17 mouse cellular contexts compared by ENCODE assay signal in genomic region chr5:35479521-35479920, GRCm38 (mm10). TPM values are rescaled to one million over a fixed set of nuclear protein-coding genes. Genes with fewer than 3 reads are reported as not detected.
A peak's percentile ranks its signal among the peaks of the same experiment; 100 is the strongest.
DNase-seq lines count a peak whose midpoint lies in the region; ATAC-seq lines count a peak whose summit lies in the region.
"Had no signal": no experiment of that assay in that cellular context is flagged by ENCODE, and none has a peak within 500 bp of the region (broad histone marks: within the 10 kb centered on the region; RNA-seq: fewer than 3 reads in every experiment).

No protein-coding gene starts in this region.

- ATAC-seq in hindbrain, embryonic 16.5 days = no peak
- no peak for ATAC-seq in neural tube, embryonic 11.5 days (ENCODE audit: insufficient read depth, low FRiP score, low TSS enrichment)
- ATAC-seq in forebrain, embryonic 16.5 days = peak; percentile 63; the same call in 1 of the 2 replicates
- ATAC-seq in liver, embryonic 11.5 days (replicated peaks; ENCODE audit: low FRiP score) = no peak
- ATAC-seq: intestine, embryonic 15.5 days had no signal

- no peak overlapping the region for H3K9ac ChIP-seq in hindbrain, embryonic 16.5 days (ENCODE audit: low read depth, low read length)
- no peak overlapping the region for H3K9ac ChIP-seq in neural tube, embryonic 11.5 days (ENCODE audit: low read length)
- no peak overlapping the region for H3K9ac ChIP-seq in forebrain, embryonic 16.5 days (replicated peaks; ENCODE audit: low read depth, low read length)
- H3K9ac ChIP-seq in liver, embryonic 11.5 days (ENCODE audit: low read depth, low read length) = no peak overlapping the region
- H3K9ac ChIP-seq: intestine, embryonic 15.5 days; liver, embryonic 13.5 days had no signal

- H3K4me2 ChIP-seq in hindbrain, embryonic 16.5 days (ENCODE audit: low read length) = no peak overlapping the region
- H3K4me2 ChIP-seq in neural tube, embryonic 11.5 days (ENCODE audit: low read depth) = no peak overlapping the region
- H3K4me2 ChIP-seq in forebrain, embryonic 16.5 days (ENCODE audit: low read length) = no peak overlapping the region
- H3K4me2 ChIP-seq in liver, embryonic 11.5 days = no peak overlapping the region
- H3K4me2 ChIP-seq: intestine, embryonic 15.5 days; liver, embryonic 13.5 days; midbrain, embryonic 11.5 days had no signal

- H3K4me3 ChIP-seq in hindbrain, embryonic 10.5 days = no peak overlapping the region
- H3K4me3 ChIP-seq in hindbrain, embryonic 16.5 days (ENCODE audit: low read length) = no peak overlapping the region
- no peak overlapping the region for H3K4me3 ChIP-seq in neural tube, embryonic 11.5 days (ENCODE audit: low read depth, low read length)
- H3K4me3 ChIP-seq in forebrain, embryonic 16.5 days (replicated peaks; ENCODE audit: low read length) = no peak overlapping the region
- no peak overlapping the region for H3K4me3 ChIP-seq in liver, embryonic 11.5 days (ENCODE audit: low read depth, low read length)
- H3K4me3 ChIP-seq: erythroblast, embryonic 14.5 days; intestine, embryonic 15.5 days; liver, embryonic 13.5 days; myocyte had no signal

- 37% methylated on average over 4 of the region's 4 CpGs for WGBS in hindbrain, embryonic 10.5 days
- WGBS in hindbrain, embryonic 16.5 days = 37% methylated on average over 4 of the region's 4 CpGs
- WGBS in neural tube, embryonic 11.5 days = 36% methylated on average over 4 of the region's 4 CpGs
- WGBS in forebrain, embryonic 16.5 days = 35% methylated on average over 4 of the region's 4 CpGs
- WGBS in liver, embryonic 11.5 days = 38% methylated on average over 4 of the region's 4 CpGs

- peaks cover 30% of the 10 kb centered on the region for H3K27me3 ChIP-seq in hindbrain, embryonic 10.5 days (ENCODE audit: insufficient read depth, poor library complexity, severe bottlenecking)
- no peaks in the 10 kb centered on the region; the same call in 1 of the 2 replicates for H3K27me3 ChIP-seq in hindbrain, embryonic 16.5 days (replicated peaks; ENCODE audit: control insufficient read depth, insufficient read depth, low read length)
- H3K27me3 ChIP-seq in neural tube, embryonic 11.5 days (ENCODE audit: control insufficient read depth, insufficient read depth, low read length) = 0 out of 2 replicates have a peak, but pooled peaks cover 3% of the 10 kb centered on the region
- no peaks in the 10 kb centered on the region for H3K27me3 ChIP-seq in forebrain, embryonic 16.5 days (replicated peaks; ENCODE audit: control insufficient read depth, insufficient read depth, low read length)
- peaks cover 3% of the 10 kb centered on the region for H3K27me3 ChIP-seq in liver, embryonic 11.5 days (replicated peaks; ENCODE audit: control insufficient read depth, insufficient read depth, low read length)
- H3K27me3 ChIP-seq: liver, embryonic 13.5 days had no signal

- peak; percentile 26 for DNase-seq in hindbrain, embryonic 10.5 days (ENCODE audit: low spot score)
- peak; percentile 38 for DNase-seq in neural tube, embryonic 11.5 days (ENCODE audit: low spot score)
- DNase-seq in neural tube, embryonic 10.5 days (ENCODE audit: extremely low spot score, low spot score) = no peak
- peak; percentile 22 for DNase-seq in telencephalon, adult 2 months (ENCODE audit: low read depth, low spot score)
- no peak for DNase-seq in liver, embryonic 11.5 days (ENCODE audit: low spot score)
- DNase-seq: adrenal gland, postnatal 36 days; heart, postnatal 14 days; liver, embryonic 13.5 days; lung, postnatal 10 days had no signal

- peaks cover 22% of the 10 kb centered on the region for H3K4me1 ChIP-seq in hindbrain, embryonic 10.5 days (replicated peaks)
- H3K4me1 ChIP-seq in hindbrain, embryonic 16.5 days (ENCODE audit: control insufficient read depth, insufficient read depth, low read depth, low read length) = peaks cover 2% of the 10 kb centered on the region; the same call in 1 of the 2 replicates
- no peaks in the 10 kb centered on the region for H3K4me1 ChIP-seq in neural tube, embryonic 11.5 days (ENCODE audit: control insufficient read depth, insufficient read depth, low read length)
- no peaks in the 10 kb centered on the region for H3K4me1 ChIP-seq in forebrain, embryonic 16.5 days (replicated peaks; ENCODE audit: control insufficient read depth, insufficient read depth, low read length)
- no peaks in the 10 kb centered on the region for H3K4me1 ChIP-seq in liver, embryonic 11.5 days (replicated peaks; ENCODE audit: control insufficient read depth, insufficient read depth, low read length)
- H3K4me1 ChIP-seq: intestine, embryonic 15.5 days; liver, embryonic 13.5 days had no signal

- no peaks in the 10 kb centered on the region for H3K9me3 ChIP-seq in hindbrain, embryonic 10.5 days
- H3K9me3 ChIP-seq in hindbrain, embryonic 16.5 days (ENCODE audit: control insufficient read depth, low read length) = no peaks in the 10 kb centered on the region
- H3K9me3 ChIP-seq in neural tube, embryonic 11.5 days (ENCODE audit: control insufficient read depth, low read length) = no peaks in the 10 kb centered on the region
- H3K9me3 ChIP-seq in forebrain, embryonic 16.5 days (ENCODE audit: control insufficient read depth, low read length) = no peaks in the 10 kb centered on the region
- H3K9me3 ChIP-seq in liver, embryonic 11.5 days (ENCODE audit: control insufficient read depth, low read length) = no peaks in the 10 kb centered on the region
- H3K9me3 ChIP-seq: G1E; intestine, embryonic 15.5 days; liver, embryonic 13.5 days had no signal

- no peaks in the 10 kb centered on the region for H3K36me3 ChIP-seq in hindbrain, embryonic 10.5 days
- H3K36me3 ChIP-seq in hindbrain, embryonic 16.5 days (ENCODE audit: control insufficient read depth, insufficient read depth, low read length) = no peaks in the 10 kb centered on the region
- H3K36me3 ChIP-seq in neural tube, embryonic 11.5 days (ENCODE audit: control insufficient read depth, insufficient read depth, low read length) = no peaks in the 10 kb centered on the region; the same call in 1 of the 2 replicates
- H3K36me3 ChIP-seq in forebrain, embryonic 16.5 days (ENCODE audit: control insufficient read depth, insufficient read depth) = no peaks in the 10 kb centered on the region
- H3K36me3 ChIP-seq in liver, embryonic 11.5 days (ENCODE audit: control insufficient read depth, insufficient read depth, low read length) = no peaks in the 10 kb centered on the region
- H3K36me3 ChIP-seq: G1E; intestine, embryonic 15.5 days; liver, embryonic 13.5 days had no signal

- peak overlapping the region; percentile 37; the same call in 1 of the 2 replicates for H3K27ac ChIP-seq in hindbrain, embryonic 10.5 days
- no peak overlapping the region for H3K27ac ChIP-seq in hindbrain, embryonic 16.5 days (ENCODE audit: low read depth, low read length)
- no peak overlapping the region for H3K27ac ChIP-seq in neural tube, embryonic 11.5 days (ENCODE audit: low read depth, low read length)
- H3K27ac ChIP-seq in forebrain, embryonic 16.5 days (ENCODE audit: low read length) = no peak overlapping the region
- H3K27ac ChIP-seq in liver, embryonic 11.5 days (ENCODE audit: low read depth, low read length) = no peak overlapping the region
- H3K27ac ChIP-seq: intestine, embryonic 15.5 days; kidney, postnatal 0 days; liver, embryonic 13.5 days had no signal

RNA-seq across cellular contexts. Expression of gene Cpz, which starts 46.0 kb away (rescaled TPM):
- polyA plus RNA-seq in hindbrain, embryonic 10.5 days (2016; fragmentation: Nextera tagmentation; extraction: Ambion mirVana) = 4.7 and 5.0 TPM in 2 replicates
- 1.2 and 2.4 TPM in 2 replicates for polyA plus RNA-seq in hindbrain, embryonic 16.5 days (2015; fragmentation: Nextera tagmentation; extraction: Ambion mirVana)
- 5.4 and 6.0 TPM in 2 replicates for polyA plus RNA-seq in neural tube, embryonic 11.5 days (2014; fragmentation: Nextera tagmentation; extraction: Ambion mirVana)
- polyA plus RNA-seq in forebrain, embryonic 16.5 days (2015; fragmentation: Nextera tagmentation; extraction: Ambion mirVana) = 1.2 and 1.7 TPM in 2 replicates
- polyA plus RNA-seq in liver, embryonic 11.5 days (2014; fragmentation: Nextera tagmentation; extraction: Ambion mirVana) = 3.9 and 4.0 TPM in 2 replicates
- polyA plus RNA-seq: erythroblast, embryonic 14.5 days had no signal

Comparison
In these comparisons a context has a peak if more than half of its experiments do, and no peak if none do; other contexts are left out.
1. DNase-seq: peak in hindbrain, embryonic 10.5 days (single experiment), neural tube, embryonic 11.5 days (single experiment) and telencephalon, adult 2 months (single experiment); none in neural tube, embryonic 10.5 days (single experiment) and liver, embryonic 11.5 days (single experiment).